Mouse (Mus musculus): ENCODE results near the gene Krtap19-1. TPM values are rescaled to one million over a fixed set of nuclear protein-coding genes. Genes with fewer than 3 reads are reported as not detected.

Krtap19-1 gene
- not detected for total RNA-seq (2018; cell fraction: chromatin; rRNA removed)
- not detected for total RNA-seq (2018; cell fraction: cytosol; rRNA removed)
- not detected for total RNA-seq (2018; cell fraction: nucleus; rRNA removed)
- polyA plus RNA-seq (2018): not detected in 3 replicates

DNA sequence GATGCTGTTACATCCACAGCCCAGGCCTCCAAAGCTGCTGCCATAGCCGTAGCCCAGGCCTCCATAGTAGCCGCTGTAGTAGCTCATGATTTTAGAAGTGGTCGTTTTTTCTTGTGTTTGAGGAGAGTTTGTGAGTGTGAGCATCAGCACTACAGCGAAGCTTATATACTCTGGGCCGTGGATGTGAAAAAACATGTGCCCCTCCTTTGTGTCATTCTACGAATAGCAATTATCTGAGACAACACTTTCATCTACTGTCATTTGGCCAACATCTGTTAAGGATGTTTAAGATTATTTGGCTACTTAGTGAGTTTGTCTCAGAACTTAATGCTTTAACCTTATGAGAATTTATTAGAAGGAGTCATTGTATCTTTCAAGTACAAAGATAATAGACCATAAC is at the start of gene Krtap19-1:
Krtap19-1 (minus strand) TSS at position 101 of the 400 bp plus-strand sequence.
- WGBS (ENCODE audit: missing documents): 82% methylated on average over 6 of the region's 6 CpGs
- Histone ChIP-seq H3K4me3 (ENCODE audit: inconsistent target) (no peak within 1 kb of the TSS), H3K27ac (no peak within 1 kb of the TSS), H3K79me2 (ENCODE audit: inconsistent target) (no peaks in the 10 kb centered on the region), H3K36me3 (ENCODE audit: inconsistent target) (no peaks in the 10 kb centered on the region)

- Histone ChIP-seq H3K36me3 (ENCODE audit: inconsistent target) (no peaks in the 10 kb centered on the region), H3K79me2 (ENCODE audit: inconsistent target) (no peaks in the 10 kb centered on the region), H3K27ac (no peak within 1 kb of the TSS), H3K4me3 (ENCODE audit: inconsistent target) (no peak within 1 kb of the TSS)
- 92% methylated on average over 6 of the region's 6 CpGs for WGBS (ENCODE audit: missing documents)
Observed at GRCm38 (mm10) chr16:88896357-88896756, 27.1 kb upstream of the Krtap19-1 start, which contains the start of gene Krtap19-5. TSS of gene Krtap19-5 (minus strand) at chr16:88896457.

GRCm38 (mm10) chr16:88886870-88887269 is 17.7 kb upstream of the Krtap19-1 start:
- no peaks in the 10 kb centered on the region for H3K79me2 ChIP-seq (ENCODE audit: inconsistent target)
- H3K27ac ChIP-seq: no peak overlapping the region
- 90% methylated on average over 5 of the region's 6 CpGs for WGBS (ENCODE audit: missing documents)

DNA sequence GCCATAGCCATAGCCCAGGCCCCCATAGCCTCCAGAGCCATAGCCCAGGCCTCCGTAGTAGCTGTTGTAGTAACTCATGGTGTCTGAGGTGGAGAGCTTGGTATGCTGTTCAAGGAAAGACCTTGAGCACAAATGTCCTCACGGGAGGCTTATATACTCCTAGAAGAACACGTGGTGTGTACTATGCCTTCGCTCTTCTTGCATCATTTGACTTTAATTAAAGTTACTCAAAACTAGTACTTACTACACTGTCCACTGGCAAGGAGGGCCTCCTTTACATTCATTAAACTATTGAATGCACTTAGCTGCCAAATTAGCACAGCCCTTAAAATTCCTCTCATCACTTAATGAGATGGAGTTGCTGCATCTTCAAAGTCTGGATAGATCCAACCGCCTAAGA is 15.8 kb upstream of the Krtap19-1 start, which contains the start of gene Krtap19-4:
Krtap19-4 (minus strand) TSS at position 101 of the 400 bp plus-strand sequence.
- Histone ChIP-seq H3K4me3 (ENCODE audit: inconsistent target) (no peak within 1 kb of the TSS), H3K36me3 (ENCODE audit: inconsistent target) (no peaks in the 10 kb centered on the region), H3K79me2 (ENCODE audit: inconsistent target) (no peaks in the 10 kb centered on the region), H3K27ac (no peak within 1 kb of the TSS)
- 84% methylated on average over 5 of the region's 5 CpGs for WGBS (ENCODE audit: missing documents)

More at GRCm38 (mm10) chr16:88886870-88887269, 17.7 kb upstream of the Krtap19-1 start:
- Histone ChIP-seq H3K4me3 (ENCODE audit: inconsistent target) (no peak overlapping the region), H3K36me3 (ENCODE audit: inconsistent target) (no peaks in the 10 kb centered on the region)

- Histone ChIP-seq H3K36me3 (ENCODE audit: inconsistent target) (no peaks in the 10 kb centered on the region), H3K79me2 (ENCODE audit: inconsistent target) (no peaks in the 10 kb centered on the region), H3K27ac (no peak within 1 kb of the TSS), H3K4me3 (ENCODE audit: inconsistent target) (no peak within 1 kb of the TSS)
- whole genome bisulfite sequencing (ENCODE audit: missing documents): 79% methylated on average over 2 of the region's 2 CpGs
Observed at GRCm38 (mm10) chr16:88877938-88878337, 8.7 kb upstream of the Krtap19-1 start, which contains the start of gene Krtap19-3. TSS of gene Krtap19-3 (minus strand) at chr16:88878038.

GRCm38 (mm10) chr16:88874169-88874568 is 5.0 kb upstream of the Krtap19-1 start, which contains the start of gene Krtap19-2:
TSS of gene Krtap19-2 (minus strand) at chr16:88874269.
- no peak within 1 kb of the TSS for H3K4me3 ChIP-seq (ENCODE audit: inconsistent target)
- no peaks in the 10 kb centered on the region for H3K36me3 ChIP-seq (ENCODE audit: inconsistent target)
- H3K27ac ChIP-seq: no peak within 1 kb of the TSS
- 89% methylated on average over 3 of the region's 3 CpGs for WGBS (ENCODE audit: missing documents)
- H3K79me2 ChIP-seq (ENCODE audit: inconsistent target): no peaks in the 10 kb centered on the region

GRCm38 (mm10) chr16:88864887-88865407 is 4.3 kb downstream of the Krtap19-1 start:
- H3K36me3 ChIP-seq (ENCODE audit: inconsistent target): no peaks in the 10 kb centered on the region
- 94% methylated on average over 4 of the region's 4 CpGs for WGBS (ENCODE audit: missing documents)

DNA sequence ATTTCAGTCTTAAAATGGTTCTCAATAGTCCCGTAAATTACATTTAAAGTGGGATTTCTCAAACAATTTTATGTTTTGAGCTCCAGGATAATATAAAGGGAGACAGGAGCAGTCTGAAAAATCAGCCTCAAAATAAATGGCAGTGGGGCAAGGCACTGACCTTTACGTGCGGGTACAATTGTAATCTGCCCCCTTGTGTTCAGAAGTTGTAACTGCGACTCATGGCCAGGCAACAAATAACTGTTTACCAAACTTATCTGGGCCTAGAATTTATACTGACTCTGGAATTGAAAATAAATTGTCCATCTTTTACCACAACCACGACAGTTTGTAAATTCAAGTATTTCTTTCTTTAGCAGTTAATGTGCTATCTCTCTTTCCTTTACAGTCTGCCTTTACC is 17.8 kb downstream of the Krtap19-1 start:
- Histone ChIP-seq H3K4me3 (ENCODE audit: inconsistent target) (no peak overlapping the region), H3K79me2 (ENCODE audit: inconsistent target) (no peaks in the 10 kb centered on the region), H3K36me3 (ENCODE audit: inconsistent target) (no peaks in the 10 kb centered on the region), H3K27ac (no peak overlapping the region)
- 12% methylated on average over 5 of the region's 5 CpGs for WGBS (ENCODE audit: missing documents)

More at GRCm38 (mm10) chr16:88864887-88865407, 4.3 kb downstream of the Krtap19-1 start:
- Histone ChIP-seq H3K4me3 (ENCODE audit: inconsistent target) (no peak overlapping the region), H3K27ac (no peak overlapping the region), H3K79me2 (ENCODE audit: inconsistent target) (no peaks in the 10 kb centered on the region)

GRCm38 (mm10) chr16:88848558-88848957 is 20.7 kb downstream of the Krtap19-1 start:
- H3K4me3 ChIP-seq (ENCODE audit: inconsistent target): no peak overlapping the region
- 89% methylated on average over 4 of the region's 4 CpGs for WGBS (ENCODE audit: missing documents)
- no peaks in the 10 kb centered on the region for H3K79me2 ChIP-seq (ENCODE audit: inconsistent target)
- no peaks in the 10 kb centered on the region for H3K36me3 ChIP-seq (ENCODE audit: inconsistent target)
- no peak overlapping the region for H3K27ac ChIP-seq

- H3K27ac ChIP-seq: no peak overlapping the region
- H3K79me2 ChIP-seq (ENCODE audit: inconsistent target): no peaks in the 10 kb centered on the region
- 100% methylated on average over 1 of the region's 1 CpGs for WGBS (ENCODE audit: missing documents)
- no peaks in the 10 kb centered on the region for H3K36me3 ChIP-seq (ENCODE audit: inconsistent target)
- no peak overlapping the region for H3K4me3 ChIP-seq (ENCODE audit: inconsistent target)
Observed at GRCm38 (mm10) chr16:88847363-88847762, 21.8 kb downstream of the Krtap19-1 start.

DNA sequence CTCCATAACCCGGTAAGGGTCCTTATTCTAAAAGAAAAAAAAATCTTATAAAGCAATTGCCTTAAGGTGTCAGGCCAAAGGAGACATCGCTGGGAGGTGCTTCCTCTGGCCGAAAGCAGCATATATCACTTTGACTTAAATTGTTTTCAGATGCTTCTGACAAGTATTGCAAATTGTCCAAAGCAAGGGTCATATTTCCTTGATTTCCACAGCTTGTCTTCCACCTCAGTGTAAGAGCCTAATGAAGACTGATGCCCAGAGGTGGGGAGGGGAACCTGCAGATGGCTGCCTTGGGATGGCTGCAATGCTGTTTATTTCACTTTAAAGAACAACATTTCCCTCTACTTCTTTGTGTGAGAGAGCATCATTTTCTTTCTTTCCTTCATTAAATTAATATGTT is 42.2 kb downstream of the Krtap19-1 start:
- no peaks in the 10 kb centered on the region for H3K79me2 ChIP-seq (ENCODE audit: inconsistent target)
- 78% methylated on average over 3 of the region's 3 CpGs for WGBS (ENCODE audit: missing documents)
- no peak overlapping the region for H3K27ac ChIP-seq
- H3K36me3 ChIP-seq (ENCODE audit: inconsistent target): no peaks in the 10 kb centered on the region
- H3K4me3 ChIP-seq (ENCODE audit: inconsistent target): no peak overlapping the region

DNA sequence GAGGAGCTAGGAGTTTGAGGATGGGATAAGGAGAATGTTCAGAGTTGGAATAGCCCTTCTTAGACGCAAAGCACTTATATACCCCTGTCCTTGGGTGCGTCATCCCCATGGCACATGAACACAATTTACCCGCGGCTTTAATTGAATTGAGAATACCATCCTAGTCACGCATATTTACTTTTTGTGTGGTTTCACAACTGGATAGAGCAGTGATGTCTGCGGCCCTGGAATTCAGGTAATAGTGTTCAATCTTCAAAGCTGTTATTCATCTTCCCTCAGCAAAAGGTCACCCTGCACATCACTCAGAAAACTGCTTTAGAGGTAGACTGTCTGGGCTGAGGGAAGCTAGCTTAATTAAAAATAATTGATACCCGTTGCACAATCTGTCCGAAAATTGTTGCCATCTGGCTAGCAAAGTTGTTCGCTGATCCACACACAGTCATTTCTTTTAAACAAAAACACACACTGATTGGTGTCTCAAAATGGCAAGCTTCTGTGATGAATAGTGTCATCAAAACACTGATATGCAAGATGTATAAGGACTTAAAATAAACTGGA is 43.0 kb downstream of the Krtap19-1 start, which contains the start of gene Krtap14:
Krtap14 (minus strand) TSS at position 51 of the 558 bp plus-strand sequence.
- WGBS (ENCODE audit: missing documents): 90% methylated on average over 9 of the region's 9 CpGs
- no peak within 1 kb of the TSS for H3K4me3 ChIP-seq (ENCODE audit: inconsistent target)
- H3K36me3 ChIP-seq (ENCODE audit: inconsistent target): no peaks in the 10 kb centered on the region
- H3K27ac ChIP-seq: no peak within 1 kb of the TSS
- no peaks in the 10 kb centered on the region for H3K79me2 ChIP-seq (ENCODE audit: inconsistent target)

DNA sequence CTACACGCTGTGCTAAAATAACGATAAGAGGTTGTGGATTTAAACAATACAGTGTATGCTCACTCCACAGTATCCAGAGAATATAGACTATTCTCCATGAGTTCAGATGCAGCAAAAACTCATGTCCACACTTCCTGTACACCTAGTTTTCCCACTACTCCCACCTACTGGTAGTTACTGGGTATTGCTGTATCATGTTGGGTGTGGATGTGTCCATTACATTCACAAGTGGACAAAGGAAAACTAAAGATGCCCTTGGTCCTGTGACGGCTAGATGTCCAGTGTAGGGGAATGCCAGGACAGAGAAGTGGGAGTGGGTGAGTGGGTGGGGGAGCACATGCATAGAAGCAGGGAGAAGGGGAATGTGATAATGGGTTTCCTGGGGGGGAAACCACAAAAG is 45.5 kb downstream of the Krtap19-1 start:
- Histone ChIP-seq H3K4me3 (ENCODE audit: inconsistent target) (no peak overlapping the region), H3K27ac (no peak overlapping the region), H3K79me2 (ENCODE audit: inconsistent target) (no peaks in the 10 kb centered on the region), H3K36me3 (ENCODE audit: inconsistent target) (no peaks in the 10 kb centered on the region)
- 84% methylated on average over 3 of the region's 3 CpGs for WGBS (ENCODE audit: missing documents)

GRCm38 (mm10) chr16:88820066-88820465 is 49.1 kb downstream of the Krtap19-1 start, which contains the start of gene Krtap15:
TSS of gene Krtap15 (plus strand) at chr16:88820215.
- 77% methylated on average over 3 of the region's 3 CpGs for WGBS (ENCODE audit: missing documents)
- Histone ChIP-seq H3K79me2 (ENCODE audit: inconsistent target) (no peaks in the 10 kb centered on the region), H3K36me3 (ENCODE audit: inconsistent target) (no peaks in the 10 kb centered on the region), H3K27ac (no peak within 1 kb of the TSS), H3K4me3 (ENCODE audit: inconsistent target) (no peak within 1 kb of the TSS)

Data from macrophage (primary cell).